Mouse (Mus musculus): ENCODE measurements around the gene Ubac2. TPM values are rescaled to one million over a fixed set of nuclear protein-coding genes. Genes with fewer than 3 reads are reported as not detected.

The Ubac2 gene
- polyA plus RNA-seq, 1 experiment from 2014 or later = 67.5 TPM

- Histone ChIP-seq H3K9ac (ENCODE audit: low read length) (no peak overlapping the region), H3K4me1 (replicated peaks; ENCODE audit: control insufficient read depth, insufficient read depth, low read length) (peaks cover 22% of the 10 kb centered on the region), H3K36me3 (ENCODE audit: control insufficient read depth, insufficient read depth, low read length) (no peaks in the 10 kb centered on the region), H3K27ac (ENCODE audit: low read depth) (no peak overlapping the region), H3K9me3 (ENCODE audit: control insufficient read depth, low read length) (no peaks in the 10 kb centered on the region), H3K27me3 (replicated peaks; ENCODE audit: control insufficient read depth, insufficient read depth, low read length) (no peaks in the 10 kb centered on the region), H3K4me3 (ENCODE audit: low read depth, low read length) (no peak overlapping the region), H3K4me2 (ENCODE audit: low read length) (no peak overlapping the region)
- ATAC-seq (replicated peaks; ENCODE audit: low FRiP score, low TSS enrichment, low read depth) = 0 out of 2 replicates have a peak, but pooled peaks have one; percentile 3
- DNase-seq (ENCODE audit: low spot score) = peak; percentile 34
- 83% methylated on average over 4 of the region's 4 CpGs for WGBS
These were observed 87.0 kb downstream of the Ubac2 start for GRCm38 (mm10) chr14:121965461-121965860.

DNA sequence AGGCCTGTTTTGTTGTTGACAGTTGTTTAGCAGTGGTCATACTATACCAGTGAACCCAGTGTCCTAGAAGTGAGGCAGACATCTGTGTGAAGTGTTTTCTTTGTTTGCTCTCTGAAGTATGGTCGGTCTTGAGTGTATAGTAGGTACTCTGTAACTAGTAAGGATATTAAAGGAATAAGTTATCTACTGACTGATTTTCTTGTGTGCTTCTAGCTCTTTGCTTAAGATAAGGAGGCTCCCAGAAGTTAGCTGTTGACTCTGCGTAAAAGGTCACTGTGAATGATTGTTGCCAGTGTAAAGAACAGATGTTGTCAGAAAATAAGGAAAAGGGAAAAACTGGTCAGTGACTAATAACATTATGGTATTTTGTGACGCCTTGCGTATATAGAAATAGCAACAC lies 88.7 kb downstream of the Ubac2 start:
- no peaks in the 10 kb centered on the region for H3K9me3 ChIP-seq (ENCODE audit: control insufficient read depth, low read length)
- H3K9ac ChIP-seq (ENCODE audit: low read length) = no peak overlapping the region
- WGBS = 60% methylated on average over 4 of the region's 4 CpGs
- no peaks in the 10 kb centered on the region for H3K27me3 ChIP-seq (replicated peaks; ENCODE audit: control insufficient read depth, insufficient read depth, low read length)
- ATAC-seq (replicated peaks; ENCODE audit: low FRiP score, low TSS enrichment, low read depth) (no peak), DNase-seq (ENCODE audit: low spot score) (peak; percentile 42)
- H3K27ac ChIP-seq (ENCODE audit: low read depth) = no peak overlapping the region
- no peak overlapping the region for H3K4me3 ChIP-seq (ENCODE audit: low read depth, low read length)
- no peaks in the 10 kb centered on the region for H3K36me3 ChIP-seq (ENCODE audit: control insufficient read depth, insufficient read depth, low read length)
- H3K4me2 ChIP-seq (ENCODE audit: low read length) = no peak overlapping the region
- H3K4me1 ChIP-seq (replicated peaks; ENCODE audit: control insufficient read depth, insufficient read depth, low read length) = peaks cover 17% of the 10 kb centered on the region

DNA sequence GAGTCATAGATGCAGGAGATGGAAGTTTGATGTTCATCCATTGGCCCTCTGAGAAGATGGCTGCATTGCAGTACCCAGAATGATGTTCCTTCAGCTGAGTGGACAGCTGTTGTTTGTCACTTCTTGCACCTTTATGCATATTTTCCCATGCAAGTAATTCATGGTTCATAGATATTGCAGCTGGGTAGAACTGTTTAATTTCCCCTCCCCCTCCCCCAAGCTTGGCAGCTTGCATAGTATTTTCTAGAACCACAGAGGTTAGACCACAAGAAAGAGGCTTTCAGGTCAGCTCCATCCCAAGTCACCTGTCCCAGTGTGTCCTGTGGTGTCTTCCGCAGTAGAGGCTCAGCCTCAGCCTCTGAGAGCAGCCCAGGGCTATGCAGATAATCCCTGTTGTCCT lies 92.0 kb downstream of the Ubac2 start:
- Histone ChIP-seq H3K27me3 (replicated peaks; ENCODE audit: control insufficient read depth, insufficient read depth, low read length) (no peaks in the 10 kb centered on the region), H3K9ac (ENCODE audit: low read length) (no peak overlapping the region), H3K4me3 (ENCODE audit: low read depth, low read length) (no peak overlapping the region), H3K9me3 (ENCODE audit: control insufficient read depth, low read length) (no peaks in the 10 kb centered on the region), H3K4me1 (replicated peaks; ENCODE audit: control insufficient read depth, insufficient read depth, low read length) (0 out of 2 replicates have a peak, but pooled peaks cover 4% of the 10 kb centered on the region), H3K36me3 (ENCODE audit: control insufficient read depth, insufficient read depth, low read length) (0 out of 2 replicates have a peak, but pooled peaks cover 4% of the 10 kb centered on the region), H3K27ac (ENCODE audit: low read depth) (no peak overlapping the region), H3K4me2 (ENCODE audit: low read length) (no peak overlapping the region)
- peak; percentile 41 for DNase-seq (ENCODE audit: low spot score)
- ATAC-seq (replicated peaks; ENCODE audit: low FRiP score, low TSS enrichment, low read depth) = no peak
- 83% methylated on average over 1 of the region's 1 CpGs for WGBS

DNA sequence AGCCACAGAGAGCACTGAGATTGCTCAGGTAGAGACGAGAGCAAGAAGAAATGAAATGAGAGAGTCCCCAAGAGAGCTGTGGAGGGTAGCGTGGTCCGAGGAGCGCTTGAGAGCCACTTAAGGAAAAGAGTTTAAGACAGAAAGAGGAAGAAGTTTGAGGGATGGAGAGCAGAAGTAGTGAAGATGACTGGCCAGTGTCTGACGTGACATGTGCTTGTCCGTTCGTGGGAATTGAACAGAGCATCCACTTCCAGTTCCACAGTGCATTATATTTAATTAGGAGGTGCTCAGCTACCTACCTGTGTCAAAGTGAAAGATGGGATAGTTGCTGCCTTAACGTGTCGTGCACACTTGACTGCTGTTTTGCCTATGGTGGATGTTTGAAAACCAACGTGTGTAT lies 94.7 kb downstream of the Ubac2 start:
- Histone ChIP-seq H3K9me3 (ENCODE audit: control insufficient read depth, low read length) (no peaks in the 10 kb centered on the region), H3K4me1 (replicated peaks; ENCODE audit: control insufficient read depth, insufficient read depth, low read length) (0 out of 2 replicates have a peak, but pooled peaks cover 3% of the 10 kb centered on the region), H3K4me3 (ENCODE audit: low read depth, low read length) (no peak overlapping the region), H3K27me3 (replicated peaks; ENCODE audit: control insufficient read depth, insufficient read depth, low read length) (no peaks in the 10 kb centered on the region), H3K36me3 (ENCODE audit: control insufficient read depth, insufficient read depth, low read length) (0 out of 2 replicates have a peak, but pooled peaks cover 4% of the 10 kb centered on the region), H3K27ac (ENCODE audit: low read depth) (no peak overlapping the region), H3K4me2 (ENCODE audit: low read length) (no peak overlapping the region), H3K9ac (ENCODE audit: low read length) (no peak overlapping the region)
- WGBS = 90% methylated on average over 10 of the region's 10 CpGs
- ATAC-seq (replicated peaks; ENCODE audit: low FRiP score, low TSS enrichment, low read depth) (no peak), DNase-seq (ENCODE audit: low spot score) (no peak)

DNA sequence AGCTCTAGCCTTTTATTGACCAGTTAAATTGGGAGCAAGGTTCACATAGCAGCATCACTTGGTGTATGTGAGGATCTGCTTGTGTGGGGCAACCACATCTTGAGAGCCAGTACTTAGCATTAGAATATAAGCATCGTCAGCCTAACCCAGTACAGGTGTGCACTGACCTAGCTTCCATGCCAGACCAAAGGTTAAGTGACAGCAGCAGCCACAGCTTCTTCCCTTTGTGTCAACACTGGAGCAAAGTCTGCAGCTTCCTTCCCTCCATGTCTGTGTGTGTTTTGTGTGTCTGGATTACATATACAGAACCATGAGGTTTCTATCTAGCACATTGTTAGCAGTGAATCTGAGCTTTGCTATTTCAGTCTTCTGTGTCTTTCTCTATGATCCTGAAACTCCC lies 103.1 kb downstream of the Ubac2 start:
- Histone ChIP-seq H3K4me1 (replicated peaks; ENCODE audit: control insufficient read depth, insufficient read depth, low read length) (peaks cover 9% of the 10 kb centered on the region; the same call in 1 of the 2 replicates), H3K36me3 (ENCODE audit: control insufficient read depth, insufficient read depth, low read length) (no peaks in the 10 kb centered on the region), H3K27me3 (replicated peaks; ENCODE audit: control insufficient read depth, insufficient read depth, low read length) (no peaks in the 10 kb centered on the region), H3K27ac (ENCODE audit: low read depth) (no peak overlapping the region), H3K9ac (ENCODE audit: low read length) (no peak overlapping the region), H3K9me3 (ENCODE audit: control insufficient read depth, low read length) (no peaks in the 10 kb centered on the region), H3K4me2 (ENCODE audit: low read length) (no peak overlapping the region), H3K4me3 (ENCODE audit: low read depth, low read length) (no peak overlapping the region)
- no peak for ATAC-seq (replicated peaks; ENCODE audit: low FRiP score, low TSS enrichment, low read depth)
- WGBS = 72% methylated on average over 1 of the region's 1 CpGs
- no peak for DNase-seq (ENCODE audit: low spot score)

GRCm38 (mm10) chr14:121983009-121983933 lies 104.9 kb downstream of the Ubac2 start:
- Histone ChIP-seq H3K9me3 (ENCODE audit: control insufficient read depth, low read length) (no peaks in the 10 kb centered on the region), H3K4me1 (replicated peaks; ENCODE audit: control insufficient read depth, insufficient read depth, low read length) (peaks cover 6% of the 10 kb centered on the region; the same call in 1 of the 2 replicates), H3K4me2 (ENCODE audit: low read length) (no peak overlapping the region; the same call in 1 of the 2 replicates), H3K9ac (ENCODE audit: low read length) (no peak overlapping the region), H3K36me3 (ENCODE audit: control insufficient read depth, insufficient read depth, low read length) (no peaks in the 10 kb centered on the region), H3K27ac (ENCODE audit: low read depth) (peak overlapping the region; percentile 59; the same call in 1 of the 2 replicates), H3K27me3 (replicated peaks; ENCODE audit: control insufficient read depth, insufficient read depth, low read length) (no peaks in the 10 kb centered on the region), H3K4me3 (ENCODE audit: low read depth, low read length) (no peak overlapping the region)
- ATAC-seq (replicated peaks; ENCODE audit: low FRiP score, low TSS enrichment, low read depth) = peak; percentile 82; the same call in 1 of the 2 replicates
- DNase-seq (ENCODE audit: low spot score) = no peak
- 40% methylated on average over 8 of the region's 8 CpGs for WGBS

DNA sequence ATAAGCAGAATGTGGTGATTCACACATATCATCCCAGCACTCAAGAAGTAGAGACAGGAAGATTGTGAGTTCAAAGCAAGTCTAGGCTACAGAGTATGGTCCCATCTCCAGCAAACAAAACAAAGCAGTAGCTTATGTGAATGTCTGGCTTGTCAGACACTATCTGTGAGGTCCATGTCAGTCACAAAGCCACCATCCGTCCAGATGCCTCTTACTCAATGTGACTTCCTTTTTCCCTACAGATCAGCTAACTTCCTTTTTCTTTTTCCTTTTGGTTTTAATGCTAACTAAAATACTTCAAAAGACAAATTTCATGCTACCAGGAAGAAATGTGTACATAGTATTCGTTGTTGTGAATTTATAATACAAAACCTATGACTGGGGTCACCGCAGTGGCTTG lies 107.1 kb downstream of the Ubac2 start:
- Histone ChIP-seq H3K4me1 (replicated peaks; ENCODE audit: control insufficient read depth, insufficient read depth, low read length) (peaks cover 6% of the 10 kb centered on the region; the same call in 1 of the 2 replicates), H3K27ac (ENCODE audit: low read depth) (no peak overlapping the region), H3K4me2 (ENCODE audit: low read length) (no peak overlapping the region), H3K9ac (ENCODE audit: low read length) (no peak overlapping the region), H3K4me3 (ENCODE audit: low read depth, low read length) (no peak overlapping the region), H3K9me3 (ENCODE audit: control insufficient read depth, low read length) (no peaks in the 10 kb centered on the region), H3K36me3 (ENCODE audit: control insufficient read depth, insufficient read depth, low read length) (no peaks in the 10 kb centered on the region; the same call in 1 of the 2 replicates), H3K27me3 (replicated peaks; ENCODE audit: control insufficient read depth, insufficient read depth, low read length) (no peaks in the 10 kb centered on the region)
- DNase-seq (ENCODE audit: low spot score) (no peak), ATAC-seq (replicated peaks; ENCODE audit: low FRiP score, low TSS enrichment, low read depth) (no peak)
- WGBS = 77% methylated on average over 3 of the region's 3 CpGs

DNA sequence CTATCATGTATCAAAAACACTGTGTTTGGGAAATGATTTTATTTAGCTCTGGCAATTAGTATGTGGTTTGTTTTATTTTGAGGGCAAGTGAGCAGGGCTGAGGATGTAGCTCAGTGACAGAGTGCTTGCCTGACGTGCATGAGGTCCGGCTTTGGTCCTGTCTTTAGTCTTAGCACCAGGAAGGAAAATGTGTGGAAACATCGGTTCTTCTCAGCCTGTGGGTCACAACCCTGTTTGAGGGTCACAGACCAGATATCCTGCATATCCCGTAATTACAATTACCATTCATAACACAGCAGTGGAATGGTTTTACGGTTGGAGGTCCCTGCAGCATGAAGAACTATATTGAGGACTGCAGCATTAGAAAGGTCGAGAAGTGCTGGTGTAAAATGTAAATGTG lies 107.6 kb downstream of the Ubac2 start:
- H3K4me3 ChIP-seq (ENCODE audit: low read depth, low read length) = no peak overlapping the region
- no peak overlapping the region for H3K4me2 ChIP-seq (ENCODE audit: low read length)
- H3K9ac ChIP-seq (ENCODE audit: low read length) = no peak overlapping the region
- no peak for DNase-seq (ENCODE audit: low spot score)
- H3K27me3 ChIP-seq (replicated peaks; ENCODE audit: control insufficient read depth, insufficient read depth, low read length) = no peaks in the 10 kb centered on the region
- H3K9me3 ChIP-seq (ENCODE audit: control insufficient read depth, low read length) = no peaks in the 10 kb centered on the region
- H3K4me1 ChIP-seq (replicated peaks; ENCODE audit: control insufficient read depth, insufficient read depth, low read length) = peaks cover 6% of the 10 kb centered on the region; the same call in 1 of the 2 replicates
- no peak overlapping the region for H3K27ac ChIP-seq (ENCODE audit: low read depth)
- H3K36me3 ChIP-seq (ENCODE audit: control insufficient read depth, insufficient read depth, low read length) = no peaks in the 10 kb centered on the region; the same call in 1 of the 2 replicates
- WGBS = 79% methylated on average over 6 of the region's 6 CpGs
- no peak for ATAC-seq (replicated peaks; ENCODE audit: low FRiP score, low TSS enrichment, low read depth)
